Mouse (Mus musculus): Measurements from ENCODE around the gene Thbs1.

The Thbs1 gene

GRCm38 (mm10) chr2:118111488-118112131 lies at the start of gene Thbs1:
Gene Thbs1, plus strand, starts transcription at chr2:118111876.
- peak; percentile 81 for DNase-seq (ENCODE audit: extremely low spot score)

DNA sequence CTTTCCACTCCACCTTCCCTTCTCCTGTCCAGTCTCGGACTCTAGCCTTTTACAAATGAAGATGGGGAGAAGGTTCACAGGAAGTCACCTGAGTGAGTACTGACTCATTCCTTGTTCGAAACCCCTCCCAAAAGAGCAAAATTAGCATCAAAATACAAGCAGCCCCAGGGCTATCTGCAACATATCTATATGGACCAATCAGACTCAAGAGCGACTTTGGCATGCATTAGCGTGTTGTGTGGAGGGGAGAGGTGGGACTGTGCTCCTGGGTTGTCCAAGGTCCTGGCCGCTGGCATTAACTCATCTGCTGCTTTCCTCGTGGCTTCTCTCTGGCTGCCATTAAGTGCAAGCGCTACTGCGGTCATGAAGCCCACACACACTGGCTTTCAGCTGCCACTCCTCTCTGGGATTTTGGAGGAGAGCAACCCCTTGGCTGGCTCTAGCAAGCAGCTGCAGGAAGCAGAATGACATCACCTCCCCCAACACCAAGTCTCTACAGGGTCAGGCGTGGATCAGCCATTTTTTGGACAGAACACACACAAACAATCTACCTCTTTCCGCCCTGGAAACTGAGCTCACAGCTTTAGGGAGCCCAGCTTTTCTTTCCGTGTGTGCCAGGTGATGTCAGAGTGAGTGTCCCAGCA lies 47.4 kb upstream of the Thbs1 start:
- no peak for DNase-seq (ENCODE audit: extremely low spot score)

DNA sequence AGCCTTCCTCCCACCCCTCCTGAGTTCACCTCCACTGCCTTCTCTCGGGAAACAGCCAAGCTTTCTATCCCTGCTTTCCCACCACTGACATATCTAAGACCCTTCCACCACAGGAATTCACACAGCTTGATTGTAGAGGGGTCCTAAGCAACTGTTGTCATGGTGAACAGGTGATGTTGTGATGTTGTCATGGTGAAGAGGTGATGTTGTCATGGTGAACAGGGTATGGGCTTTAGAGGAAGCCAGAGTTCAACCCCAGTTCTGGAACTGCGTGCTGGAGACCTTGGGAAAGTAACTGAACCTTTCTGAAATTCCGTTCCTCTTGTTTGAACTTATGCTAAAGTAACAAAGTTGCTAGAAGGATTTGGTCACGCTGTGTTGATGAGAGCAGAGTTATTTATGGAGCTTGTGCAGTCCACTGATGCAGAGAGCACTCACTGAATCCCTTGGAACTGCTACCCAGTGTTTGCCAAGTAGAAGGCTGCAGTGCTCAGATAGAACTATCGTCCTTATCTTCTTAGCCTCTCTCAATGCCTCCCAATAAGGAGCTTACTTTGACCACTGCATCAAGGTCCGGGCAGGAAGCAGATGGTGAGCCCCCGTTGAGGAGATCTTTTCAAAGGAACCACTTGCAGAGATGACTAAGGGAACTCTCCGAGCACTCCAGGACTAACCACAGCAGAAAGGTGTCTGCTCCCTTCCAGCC lies 45.5 kb upstream of the Thbs1 start:
- DNase-seq (ENCODE audit: extremely low spot score): no peak

GRCm38 (mm10) chr2:118069975-118070374 lies 41.7 kb upstream of the Thbs1 start:
- DNase-seq (ENCODE audit: extremely low spot score): no peak

- no peak for DNase-seq (ENCODE audit: extremely low spot score)
These were observed 38.8 kb upstream of the Thbs1 start for GRCm38 (mm10) chr2:118072811-118073372.

DNA sequence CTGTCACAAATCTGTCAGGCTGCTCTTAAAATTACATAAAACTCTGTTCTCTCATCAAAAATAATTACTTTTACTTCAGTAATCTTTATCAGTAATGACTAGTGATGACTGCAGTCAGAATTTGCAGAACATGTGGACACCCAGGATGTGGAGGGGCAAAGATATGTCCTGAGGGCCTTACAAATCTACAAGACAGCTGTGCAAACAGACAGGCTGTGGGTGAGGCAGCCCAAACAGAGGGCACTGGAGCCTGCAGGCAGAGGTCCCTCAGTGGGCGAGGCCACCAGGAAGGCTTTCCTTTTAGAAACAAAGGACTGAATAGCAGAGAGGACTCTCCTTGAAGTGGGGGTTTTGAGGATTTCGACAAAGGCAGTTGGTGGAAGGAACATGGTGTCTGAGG lies 37.6 kb upstream of the Thbs1 start:
- DNase-seq (ENCODE audit: extremely low spot score): peak; percentile 10

- DNase-seq (ENCODE audit: extremely low spot score): no peak
These were observed 36.5 kb upstream of the Thbs1 start for GRCm38 (mm10) chr2:118075165-118075564.

DNA sequence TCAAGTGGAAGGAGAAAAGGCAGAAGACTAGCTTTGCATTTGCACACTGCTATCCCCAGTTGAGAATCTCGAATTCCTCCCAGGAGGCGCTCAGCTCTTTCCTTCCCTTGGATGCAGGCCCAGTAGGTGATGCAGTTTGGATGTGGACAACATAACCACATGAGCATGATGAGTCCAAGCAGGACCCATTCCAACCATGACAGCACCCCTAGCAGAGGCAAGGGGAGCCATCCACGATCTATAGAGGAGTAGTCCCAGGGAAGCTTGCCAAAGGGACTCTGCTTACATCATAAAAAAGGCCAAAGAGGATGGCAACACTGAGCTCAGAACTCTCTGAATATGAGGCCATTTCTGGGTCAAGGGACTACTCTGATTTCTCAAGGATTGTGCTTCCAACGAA lies 32.5 kb upstream of the Thbs1 start:
- DNase-seq (ENCODE audit: extremely low spot score): no peak

DNA sequence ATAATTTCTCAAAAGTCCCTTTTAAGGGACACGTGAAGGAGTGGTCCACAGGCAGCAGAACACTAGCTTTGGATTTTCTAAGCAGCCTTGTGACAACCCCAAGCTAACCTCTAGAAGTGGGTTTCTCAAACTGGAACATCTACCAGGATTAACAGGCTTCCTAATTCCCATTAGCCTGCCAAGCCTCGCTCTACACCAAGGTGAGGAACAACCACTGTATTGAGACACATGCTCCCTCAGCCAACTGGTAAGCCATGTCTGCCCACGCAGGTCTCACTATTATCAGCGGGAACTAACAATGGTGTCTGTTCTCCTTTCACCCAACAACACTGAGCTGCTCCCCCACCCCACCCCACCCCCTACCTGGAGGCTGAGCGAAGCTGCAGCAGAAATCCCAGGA lies 30.1 kb upstream of the Thbs1 start:
- no peak for DNase-seq (ENCODE audit: extremely low spot score)

- no peak for DNase-seq (ENCODE audit: extremely low spot score)
These were observed 28.0 kb upstream of the Thbs1 start for GRCm38 (mm10) chr2:118083652-118084051.

DNA sequence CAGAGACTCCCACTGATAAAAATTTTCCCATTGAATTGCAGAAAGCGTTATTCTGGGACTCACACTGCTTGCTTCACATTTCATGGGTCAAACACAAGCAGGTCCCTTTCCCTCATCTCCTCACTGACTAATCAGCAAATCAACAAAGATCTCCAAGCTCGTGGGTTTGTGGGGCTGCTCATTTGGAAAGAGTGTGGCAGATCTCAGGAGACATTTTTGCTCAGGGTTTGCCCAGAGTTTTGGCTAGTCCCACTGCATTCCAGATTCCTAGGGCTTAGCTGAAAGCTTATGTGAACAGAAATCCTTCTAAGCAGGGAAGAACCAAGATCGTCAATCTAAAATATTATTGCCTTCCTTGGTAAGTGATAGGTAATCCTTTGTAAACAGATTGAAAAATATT lies 27.0 kb upstream of the Thbs1 start:
- no peak for DNase-seq (ENCODE audit: extremely low spot score)

DNA sequence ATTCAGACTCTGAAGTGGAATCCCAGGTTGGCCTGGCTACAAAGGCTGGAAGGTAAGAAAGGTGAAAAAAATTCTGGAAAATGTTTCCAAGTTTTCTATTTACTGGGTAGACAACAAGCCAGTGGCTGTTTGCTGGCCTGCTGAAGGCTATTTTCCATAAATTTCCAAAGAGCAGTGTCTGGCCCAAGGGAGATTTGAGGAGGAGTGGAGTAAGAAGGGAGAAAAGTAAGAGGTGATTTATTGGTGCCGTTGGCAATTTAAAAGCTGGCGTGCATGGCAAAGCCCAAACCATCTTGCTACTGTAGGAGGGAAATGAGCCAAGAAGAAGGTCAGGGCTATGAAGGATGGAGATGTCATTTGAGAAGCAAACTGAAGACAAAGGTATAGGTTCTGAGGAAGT lies 26.0 kb upstream of the Thbs1 start:
- DNase-seq (ENCODE audit: extremely low spot score): no peak

DNA sequence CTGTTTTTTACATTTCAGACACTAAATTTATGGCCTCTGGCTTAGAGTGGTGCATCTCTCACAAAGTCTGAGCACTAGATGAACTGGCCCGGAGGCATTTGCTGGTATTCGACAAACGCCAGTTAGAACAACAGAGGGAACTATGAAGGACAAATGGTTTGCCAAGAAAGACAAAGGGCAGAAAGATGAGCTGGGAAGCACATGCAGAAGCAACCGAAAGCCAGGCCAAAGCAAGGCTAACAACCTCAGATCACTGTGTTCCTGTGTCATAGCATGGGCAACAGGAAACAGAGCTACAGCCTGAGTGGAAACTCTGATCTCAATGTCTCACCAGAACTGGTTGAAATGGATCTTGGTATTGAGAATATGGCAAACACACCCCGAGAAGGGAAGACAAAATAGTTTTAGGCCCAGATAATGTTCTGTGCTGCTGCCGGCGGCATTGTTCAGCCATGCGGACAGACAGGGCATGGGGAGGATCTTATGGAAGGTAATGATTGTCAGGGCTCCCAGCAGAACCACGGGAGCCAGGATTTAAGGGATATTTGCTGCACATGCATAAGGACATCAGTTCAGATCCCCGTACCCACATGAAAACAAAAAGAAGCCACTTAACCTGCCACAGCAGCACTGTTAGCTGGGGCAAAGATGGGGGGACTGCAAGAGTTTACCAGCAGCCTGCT lies 24.5 kb upstream of the Thbs1 start:
- no peak for DNase-seq (ENCODE audit: extremely low spot score)

DNA sequence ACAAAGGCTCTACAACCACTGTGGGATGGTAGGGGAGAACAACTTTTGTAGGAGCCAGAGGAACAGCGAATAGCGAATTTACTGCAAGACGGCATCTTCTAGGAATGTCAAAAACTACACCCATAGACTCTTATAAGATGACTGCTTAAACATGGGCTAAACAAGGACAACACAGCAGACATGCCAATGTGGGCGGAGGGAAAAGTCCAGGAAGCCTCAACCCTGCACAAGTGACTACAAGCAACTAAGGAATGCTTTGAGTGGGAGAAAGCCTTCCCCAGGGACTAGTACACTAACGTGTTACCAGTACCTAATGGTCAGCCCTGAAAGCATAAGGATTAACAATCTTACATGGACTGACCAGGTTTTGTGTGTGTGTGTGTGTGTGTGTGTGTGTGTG lies 20.4 kb upstream of the Thbs1 start:
- no peak for DNase-seq (ENCODE audit: extremely low spot score)

GRCm38 (mm10) chr2:118099104-118099503 lies 12.6 kb upstream of the Thbs1 start:
- DNase-seq (ENCODE audit: extremely low spot score): no peak

DNA sequence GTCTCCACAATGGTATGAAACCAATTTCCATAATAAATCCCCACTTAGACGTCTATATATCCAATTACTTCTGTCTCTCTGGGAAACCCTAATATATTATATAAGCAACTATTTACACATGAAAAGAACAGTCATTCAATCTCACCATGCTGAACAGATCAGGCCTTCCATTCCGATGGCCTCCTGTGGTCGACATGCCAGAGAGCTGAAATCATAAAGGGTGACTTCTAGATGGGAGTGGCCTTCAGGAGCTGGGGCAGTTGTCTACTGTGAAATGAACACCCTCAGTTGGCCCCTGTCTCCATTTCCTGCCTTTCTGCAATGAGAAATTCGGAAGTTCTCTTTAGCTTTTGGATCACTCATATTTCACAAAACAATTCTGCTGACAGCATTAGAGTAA lies 9.5 kb upstream of the Thbs1 start:
- no peak for DNase-seq (ENCODE audit: extremely low spot score)

DNA sequence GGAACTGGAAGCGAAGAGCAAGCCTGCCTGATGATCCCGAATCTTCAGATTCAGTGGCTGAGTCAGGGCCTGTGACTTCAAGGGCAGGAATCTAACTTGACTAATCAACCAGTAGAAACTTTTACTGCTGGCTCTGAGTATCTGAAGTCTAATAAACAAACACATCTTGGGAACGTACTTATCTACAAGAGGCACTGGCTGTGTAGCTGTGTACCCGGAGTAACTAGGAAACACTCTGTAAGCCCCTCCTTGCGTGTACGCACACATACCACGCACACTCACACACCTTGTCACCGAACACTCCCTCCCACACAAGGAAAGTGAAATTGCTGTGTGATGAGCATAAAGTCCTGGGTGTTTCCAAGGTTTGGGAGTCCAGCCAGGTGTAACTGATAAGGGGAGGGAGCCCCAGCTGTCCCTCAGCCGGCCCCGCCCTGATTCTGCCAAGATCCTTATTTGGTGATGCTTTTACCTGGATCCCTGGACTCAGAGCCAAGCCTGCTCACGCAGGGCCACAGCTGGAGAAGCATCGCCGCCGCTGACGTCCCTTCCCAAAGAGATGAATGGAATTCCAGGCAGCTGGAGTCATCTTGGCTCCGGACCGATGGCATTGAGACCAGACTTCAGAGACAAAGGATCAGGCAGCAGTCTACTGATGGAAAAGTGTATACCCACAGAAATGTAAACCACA lies 1.3 kb upstream of the Thbs1 start:
- peak; percentile 61 for DNase-seq (ENCODE audit: extremely low spot score)

DNA sequence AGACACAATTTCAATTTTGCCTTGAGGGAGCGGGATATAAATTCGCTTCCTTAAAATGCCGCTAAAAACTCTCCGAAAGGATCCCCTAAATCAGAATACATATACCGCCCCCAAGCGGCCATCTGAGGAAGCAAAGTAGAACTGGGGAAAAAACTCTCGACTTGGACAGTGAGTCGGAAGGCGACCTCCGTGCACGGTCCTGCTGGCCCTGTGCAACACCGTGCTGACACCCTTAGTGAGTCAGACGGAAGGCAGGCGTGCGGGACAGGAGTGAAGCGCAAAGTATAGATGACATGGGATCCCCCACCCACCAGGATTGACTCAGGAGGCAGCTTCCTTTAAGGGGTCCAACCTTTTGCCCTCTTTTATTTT lies 574 bp upstream of the Thbs1 start:
- DNase-seq (ENCODE audit: extremely low spot score): peak; percentile 91

- DNase-seq (ENCODE audit: extremely low spot score): no peak
These were observed 762 bp downstream of the Thbs1 start for GRCm38 (mm10) chr2:118112438-118112837.

- DNase-seq (ENCODE audit: extremely low spot score): no peak
These were observed 1.3 kb downstream of the Thbs1 start for GRCm38 (mm10) chr2:118112846-118113479.

DNA sequence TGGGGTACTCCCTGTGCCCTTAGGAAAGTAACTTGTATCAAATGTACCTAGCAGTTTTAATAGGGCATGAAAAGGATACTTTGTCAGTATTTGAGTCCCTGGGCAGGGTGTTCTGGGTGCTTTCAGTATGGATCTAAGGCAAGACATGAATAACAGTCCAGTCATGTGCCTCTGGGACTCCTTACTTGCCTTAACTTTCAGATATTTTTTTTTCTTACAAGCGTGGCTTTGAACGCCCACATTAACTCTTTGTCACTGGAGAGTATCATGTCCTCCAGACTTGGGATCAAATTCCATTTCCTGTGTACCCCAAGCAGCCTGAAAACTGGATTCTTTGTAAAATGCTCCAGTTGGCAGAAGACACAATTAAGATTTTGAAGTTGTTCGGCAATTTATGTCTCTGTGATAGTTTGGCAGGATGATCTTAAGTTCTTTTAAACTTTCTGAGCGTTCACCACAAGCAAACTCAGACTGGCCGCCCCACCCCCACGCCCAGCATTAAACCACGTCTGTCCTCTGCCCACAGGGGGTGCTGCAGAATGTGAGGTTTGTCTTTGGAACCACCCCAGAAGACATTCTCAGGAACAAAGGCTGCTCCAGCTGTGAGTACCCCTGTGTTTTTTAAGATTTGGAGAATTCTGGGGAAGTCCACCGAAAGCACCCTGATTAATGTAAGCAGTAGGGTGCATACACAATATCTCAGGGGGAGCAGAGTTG lies 2.3 kb downstream of the Thbs1 start:
- DNase-seq (ENCODE audit: extremely low spot score): peak; percentile 45
